Mouse (Mus musculus) gastrocnemius, postnatal 10 days (tissue): ENCODE data around the gene Tspan1. TPM values are rescaled to one million over a fixed set of nuclear protein-coding genes. Genes with fewer than 3 reads are reported as not detected.

Experiments
- DNase-seq: peaks from one replicate; pipeline ENCODE4 v3.0.0; 2021; ENCODE audit warnings: mixed read lengths
- total RNA-seq, 2 experiments: library from RNA; stranded (reverse); gene quantifications; 2 replicates each; pipeline ENCODE4 v1.2.3; 2021

The Tspan1 gene
- total RNA-seq, 2 experiments from 2014 or later, result not detected

- no peak for DNase-seq
These were observed 41.5 kb downstream of the Tspan1 start for GRCm38 (mm10) chr4:116125803-116126386.

DNA sequence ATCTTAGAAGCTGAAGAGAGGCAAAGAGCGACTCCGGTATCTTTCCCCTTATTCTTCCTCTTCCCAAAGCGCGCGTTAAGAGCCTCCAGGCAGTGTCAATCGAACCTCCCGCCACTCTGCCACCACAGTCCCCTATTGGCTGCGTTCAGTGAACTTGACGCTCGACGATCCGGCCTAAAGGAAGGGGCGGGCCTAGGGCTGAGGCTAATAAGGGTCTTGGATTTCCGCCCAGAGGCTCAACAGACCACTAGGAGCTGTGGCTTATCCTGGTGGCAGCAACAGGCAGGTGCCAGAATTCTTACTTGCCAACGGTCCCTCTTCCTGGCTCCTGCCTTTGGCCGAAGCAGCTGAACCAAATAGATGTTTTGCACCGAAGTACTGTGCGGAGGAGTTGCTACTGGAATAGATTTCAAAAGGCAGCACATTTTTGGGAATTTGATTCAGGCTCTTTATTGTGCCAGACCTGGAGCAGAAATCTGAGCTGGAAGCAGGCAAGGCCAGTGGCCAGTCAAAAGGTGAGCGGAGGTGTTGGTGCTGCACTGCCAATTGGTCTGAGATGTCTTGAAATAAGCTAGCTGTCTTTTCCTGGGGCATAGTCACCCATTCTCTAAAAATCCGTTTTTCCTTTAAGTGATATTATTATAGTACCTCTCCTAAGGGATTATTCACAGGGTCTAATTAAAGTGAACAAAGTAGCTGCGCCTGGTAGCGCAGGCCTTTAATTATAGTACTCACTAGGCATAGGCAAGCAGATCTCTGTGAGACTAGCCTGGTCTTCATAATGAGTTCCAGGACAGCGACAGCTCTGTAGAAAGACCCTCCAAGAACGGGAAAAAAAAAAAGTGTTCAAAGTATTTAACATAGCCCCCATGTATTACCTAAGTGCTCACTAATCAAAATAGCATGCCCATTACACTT, 43.5 kb downstream of the Tspan1 start, which contains the start of the genes Rad54l and Pomgnt1:
TSS of gene Rad54l (minus strand) at position 89 of the 918 bp plus-strand sequence.
TSS of gene Pomgnt1 (plus strand) at position 239 of the 918 bp plus-strand sequence.
- peak; percentile 74 for DNase-seq

GRCm38 (mm10) chr4:116122762-116123161, 44.6 kb downstream of the Tspan1 start:
- no peak for DNase-seq

Other genes starting within 250 kb of the Tspan1 start
- not detected for gene Dmbx1, start 227.7 kb downstream of the Tspan1 start, total RNA-seq
- under 1 TPM; 0.68 to 0.75 TPM for gene Faah, start 149.7 kb downstream of the Tspan1 start, total RNA-seq
- 10 to 100 TPM; 12.4 to 12.9 TPM for gene Nsun4, start 113.7 kb downstream of the Tspan1 start, total RNA-seq
- 100 to 1,000 TPM; 741 to 954 TPM for gene Uqcrh, start 92.5 kb downstream of the Tspan1 start, total RNA-seq
- 10 to 100 TPM; 26.8 to 31.2 TPM for gene Lrrc41, start 92.3 kb downstream of the Tspan1 start, total RNA-seq
- gene Rad54l, start 43.9 kb downstream of the Tspan1 start, total RNA-seq, result 1 to 10 TPM; 2.2 to 3.6 TPM
- gene Pomgnt1, start 43.8 kb downstream of the Tspan1 start, total RNA-seq, result 10 to 100 TPM; 53.7 to 55.1 TPM
- 10 to 100 TPM in 1 of 2 experiments, 1 to 10 TPM in 1; 9.6 to 14.5 TPM for gene Lurap1, start 16.3 kb downstream of the Tspan1 start, total RNA-seq
- not detected for gene 1700042G07Rik, start 5.8 kb upstream of the Tspan1 start, total RNA-seq
- not detected for gene Gm49337, start 5.8 kb upstream of the Tspan1 start, total RNA-seq
- 10 to 100 TPM in 1 of 2 experiments, 1 to 10 TPM in 1; 9.3 to 11.9 TPM for gene Pik3r3, start 54.0 kb upstream of the Tspan1 start, total RNA-seq